Mouse (Mus musculus): ENCODE measurements around the gene Srcin1.
A peak's percentile ranks its signal among the peaks of the same experiment; 100 is the strongest.

Gene Srcin1

DNA sequence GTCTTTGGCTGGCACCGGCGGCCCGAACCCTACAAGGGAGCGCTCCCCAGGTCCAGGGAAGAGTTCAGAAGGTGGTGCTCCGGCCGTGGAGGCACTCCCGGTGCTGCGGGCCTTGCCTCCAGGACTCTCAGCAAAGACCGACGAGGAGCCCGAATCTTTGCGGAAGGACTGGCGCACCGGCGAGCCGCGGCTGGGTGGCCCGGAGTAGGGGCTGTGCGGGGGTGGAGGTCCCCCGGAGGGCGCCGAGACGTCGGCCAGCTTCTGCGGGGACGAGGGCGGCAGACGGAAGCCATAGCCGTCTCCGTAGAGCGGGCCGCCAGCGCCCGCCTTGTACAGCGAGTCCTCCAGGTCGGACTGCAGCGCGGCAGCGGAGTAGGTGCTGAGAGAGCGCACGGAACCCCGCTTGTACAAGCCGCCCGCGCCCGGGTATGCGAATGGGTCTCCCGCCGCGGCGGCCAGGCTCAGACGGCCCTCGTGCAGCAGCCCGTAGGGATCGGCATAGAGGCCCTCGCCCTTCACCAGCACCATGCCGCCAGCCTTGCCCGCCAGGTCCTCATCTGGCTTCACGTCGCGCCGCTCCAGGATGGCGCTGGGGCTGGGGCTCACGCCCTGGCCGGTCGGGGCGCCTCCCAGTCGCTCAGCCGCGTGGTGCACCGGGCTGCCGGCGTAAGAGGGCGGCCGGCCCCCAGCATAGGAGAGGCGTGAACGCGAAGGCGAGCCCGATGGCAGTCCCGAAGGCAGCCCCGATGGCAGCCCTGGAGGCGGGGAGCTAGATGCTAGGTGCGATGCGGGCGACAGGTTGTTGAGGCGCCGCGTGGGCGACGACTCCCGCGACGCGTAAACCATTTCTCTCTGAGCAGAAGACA lies 41.3 kb downstream of the Srcin1 start:
- no peak for DNase-seq (ENCODE audit: low spot score)

DNA sequence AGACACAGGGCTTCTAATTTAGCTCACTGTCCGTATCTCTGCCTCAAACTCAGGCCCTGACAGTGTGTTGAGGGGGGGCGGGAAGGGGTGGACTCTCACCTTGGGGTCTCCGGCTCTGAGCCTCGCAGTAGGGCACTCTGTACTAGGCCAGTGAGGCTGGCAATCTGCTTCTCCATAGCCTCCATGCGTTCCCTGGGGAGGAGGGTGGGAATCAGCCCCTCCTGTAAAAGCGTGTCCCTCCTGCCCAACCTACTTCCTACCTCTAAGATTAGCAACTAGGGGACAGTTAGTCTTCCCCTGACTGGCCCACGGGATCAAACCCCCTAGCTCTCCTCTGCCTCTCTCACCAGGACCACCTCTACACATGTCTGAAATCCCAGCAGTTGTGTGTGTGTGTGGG lies 42.3 kb downstream of the Srcin1 start:
- DNase-seq (ENCODE audit: low spot score), result no peak

DNA sequence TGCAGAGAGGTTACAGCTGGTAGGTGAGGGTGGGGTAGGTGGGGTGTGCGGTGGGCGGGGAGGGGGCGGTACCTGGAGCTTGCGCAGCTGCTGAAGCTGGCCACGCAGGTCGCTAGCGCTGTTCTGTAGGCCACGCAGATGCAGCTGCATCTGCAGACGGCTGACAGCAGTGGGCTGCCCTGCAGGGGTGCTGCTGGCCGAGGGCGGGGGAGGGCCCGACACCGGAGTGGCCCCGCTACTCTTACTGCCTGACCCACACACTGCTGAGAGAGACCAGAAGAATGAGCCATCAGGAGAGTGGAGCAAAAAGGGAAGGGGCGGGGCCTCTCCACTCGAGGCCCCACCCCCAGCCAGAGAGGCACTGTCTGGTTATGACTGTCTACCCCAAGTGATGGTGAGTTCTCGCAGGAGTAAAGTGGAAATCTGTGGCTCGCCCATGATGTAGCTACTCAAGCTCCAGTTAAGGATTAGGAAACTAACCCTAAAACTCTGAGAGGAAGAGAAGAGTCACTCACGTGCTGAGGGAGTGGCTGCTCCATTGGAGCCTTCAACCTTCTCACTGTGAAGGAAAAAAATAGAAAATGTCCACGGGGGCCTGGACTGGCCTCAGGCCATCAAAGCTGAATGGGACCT lies 42.9 kb downstream of the Srcin1 start:
- no peak for DNase-seq (ENCODE audit: low spot score)

DNA sequence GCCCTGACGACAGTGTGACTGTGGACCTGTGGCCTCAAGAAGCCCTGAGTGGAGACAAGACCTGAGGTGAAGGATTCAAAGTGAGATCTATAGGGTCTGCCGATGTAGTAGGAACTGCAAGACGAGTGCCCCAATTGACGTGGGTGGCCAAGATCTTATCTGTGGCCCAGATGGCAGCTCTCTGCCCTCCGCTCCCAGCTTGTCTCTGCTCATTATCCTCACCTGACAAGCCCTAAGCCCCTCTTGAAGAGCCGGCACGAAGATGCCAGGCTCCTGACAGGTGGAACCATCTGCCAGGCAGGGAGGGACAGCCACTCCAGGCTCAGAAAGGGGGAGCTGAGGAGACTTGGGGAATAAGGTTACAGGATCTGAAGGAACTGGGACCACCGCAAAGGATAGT lies 43.6 kb downstream of the Srcin1 start:
- DNase-seq (ENCODE audit: low spot score), result no peak

DNA sequence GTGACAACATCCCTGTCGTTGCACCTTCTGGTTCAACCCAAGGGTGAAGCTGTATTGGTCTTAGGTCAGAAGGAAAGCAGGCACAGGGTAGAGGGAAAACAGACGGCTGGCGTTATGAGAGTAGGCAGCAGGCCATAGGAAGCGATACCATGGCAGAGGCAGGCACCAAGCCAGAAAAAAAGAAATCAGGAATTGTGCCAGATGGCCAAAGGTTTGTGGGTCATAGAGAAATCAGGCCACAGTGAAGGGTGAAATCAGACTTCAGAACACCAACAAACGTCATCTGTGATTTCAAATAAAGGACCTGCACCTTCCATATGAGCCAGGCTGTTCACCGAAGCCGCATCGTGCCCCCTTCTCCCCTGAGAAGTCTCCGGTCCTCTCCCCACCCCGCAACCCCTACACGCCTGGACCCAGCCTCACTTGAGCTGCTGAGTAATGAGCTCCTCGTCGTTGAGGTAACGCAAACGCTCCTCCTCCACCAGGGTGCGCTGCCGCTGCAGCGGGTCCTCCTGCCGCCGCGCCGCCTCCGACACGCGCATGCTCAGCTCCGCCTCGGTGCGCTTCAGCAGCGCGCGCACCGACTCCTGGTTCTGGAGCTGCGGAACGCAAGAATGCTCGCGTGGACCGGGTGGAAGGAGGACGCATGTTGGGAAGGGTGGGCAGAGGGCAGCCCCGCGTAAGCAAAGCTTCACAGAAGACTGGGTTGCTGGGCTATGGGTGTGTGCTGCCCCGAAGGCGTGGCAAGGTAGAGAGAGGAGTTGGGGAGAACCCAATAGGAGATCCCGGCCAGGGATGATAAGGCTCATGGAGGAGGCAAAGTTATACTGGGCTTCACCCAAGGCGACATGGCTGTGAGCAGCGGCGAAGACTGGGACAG lies 44.4 kb downstream of the Srcin1 start:
- peak; percentile 66 for DNase-seq (ENCODE audit: low spot score)

DNA sequence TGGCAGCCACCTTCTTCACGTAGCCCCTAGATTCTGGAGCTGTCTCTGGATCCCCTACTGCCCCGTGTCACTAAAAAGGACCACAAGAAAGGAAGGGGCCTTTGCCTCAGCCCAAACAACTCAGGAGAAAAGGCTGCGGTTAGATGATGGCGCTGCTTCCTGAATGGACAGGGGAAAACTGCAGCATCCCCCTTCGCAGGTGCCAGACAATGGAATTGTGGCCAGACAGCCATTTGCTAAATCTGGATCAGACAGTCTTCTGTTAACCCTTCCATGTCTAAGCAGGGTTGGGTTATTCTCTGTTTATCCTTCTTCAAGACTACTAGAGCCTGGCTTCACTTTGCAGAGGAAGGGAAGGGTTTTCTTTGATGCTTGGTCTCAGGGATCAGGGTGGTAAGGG lies 45.0 kb downstream of the Srcin1 start:
- no peak for DNase-seq (ENCODE audit: low spot score)

DNA sequence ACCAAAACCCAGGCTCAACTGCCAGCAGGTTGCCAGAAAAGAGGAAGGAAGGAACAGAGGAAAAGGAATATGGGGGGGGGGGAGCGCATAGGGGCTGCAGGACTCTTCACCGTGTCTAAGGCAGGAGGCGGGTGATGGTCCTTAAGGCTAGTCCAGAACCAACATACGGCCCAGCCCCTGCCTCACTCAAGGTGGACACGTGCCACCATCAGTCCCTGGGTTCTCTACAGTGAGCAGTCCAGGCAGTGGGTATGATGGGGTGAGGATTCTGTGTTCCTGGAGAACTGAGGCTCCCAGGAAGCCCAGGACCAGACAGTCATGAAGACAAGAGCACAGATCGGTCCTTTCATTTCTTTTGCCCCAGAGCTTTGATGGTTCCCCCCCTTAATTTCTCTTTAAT lies 45.9 kb downstream of the Srcin1 start:
- no peak for DNase-seq (ENCODE audit: low spot score)

DNA sequence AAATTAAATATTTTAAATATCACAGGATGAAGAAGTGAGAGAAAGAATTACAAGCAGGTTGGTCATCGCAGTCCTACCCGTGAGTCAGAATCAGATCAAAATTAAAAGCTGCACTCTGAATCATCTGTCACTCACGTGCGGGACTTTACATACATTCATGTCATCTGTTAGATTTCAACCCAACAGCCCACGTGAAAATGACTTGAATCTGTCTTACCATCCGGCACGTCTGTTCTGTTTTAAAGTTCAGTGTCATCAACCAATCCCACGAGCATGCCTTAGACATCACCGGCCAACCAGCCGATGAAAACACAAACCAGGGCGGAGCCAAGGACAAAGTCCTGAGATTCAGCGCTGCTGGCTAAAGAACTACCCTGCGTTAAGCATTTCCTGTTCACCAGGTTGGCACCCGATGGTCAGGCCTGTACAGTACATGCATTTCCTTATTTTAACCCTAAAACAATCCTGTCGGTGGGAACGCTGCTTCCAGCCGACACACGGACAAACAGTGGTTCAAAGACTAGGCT lies 47.6 kb downstream of the Srcin1 start:
- DNase-seq (ENCODE audit: low spot score), result no peak

DNA sequence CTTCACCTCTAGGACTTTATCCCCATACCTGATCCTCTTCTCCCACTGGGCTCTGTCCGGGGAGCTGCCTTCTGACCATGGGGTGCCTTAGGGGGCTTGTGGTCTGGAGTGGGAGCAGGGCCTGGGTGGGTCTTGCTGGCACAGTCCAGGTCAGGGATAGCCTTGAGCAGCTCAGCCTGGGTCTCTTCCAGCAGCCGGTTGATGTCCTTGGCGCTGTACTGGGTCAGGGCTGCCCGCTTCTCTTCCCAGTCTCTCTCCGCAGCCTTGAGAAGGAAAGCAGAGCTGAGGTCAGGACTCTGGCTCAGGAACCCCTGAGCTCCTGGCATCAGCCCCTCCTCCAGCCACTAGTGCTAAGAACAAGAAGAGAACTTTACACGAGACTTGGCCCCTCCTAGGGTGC lies 50.7 kb downstream of the Srcin1 start:
- no peak for DNase-seq (ENCODE audit: low spot score)

DNA sequence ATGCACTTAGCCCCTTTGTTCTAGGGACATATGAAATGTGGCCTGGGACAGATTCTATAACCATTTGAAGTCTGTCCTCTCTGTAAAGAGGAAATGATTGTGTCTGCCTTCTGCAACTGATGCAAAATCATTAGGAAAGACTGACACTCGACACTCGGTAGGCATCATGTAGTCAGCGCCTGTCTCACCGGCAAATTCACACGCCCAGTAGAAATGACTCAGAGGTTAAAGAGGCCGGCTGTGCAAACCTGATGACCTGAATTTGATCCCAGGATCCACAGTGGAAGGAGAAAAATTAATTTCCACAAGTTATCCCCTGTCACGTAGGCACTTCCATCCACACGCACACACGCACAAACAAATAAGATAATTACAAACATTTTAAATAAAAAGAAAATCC lies 51.7 kb downstream of the Srcin1 start:
- DNase-seq (ENCODE audit: low spot score), result no peak

DNA sequence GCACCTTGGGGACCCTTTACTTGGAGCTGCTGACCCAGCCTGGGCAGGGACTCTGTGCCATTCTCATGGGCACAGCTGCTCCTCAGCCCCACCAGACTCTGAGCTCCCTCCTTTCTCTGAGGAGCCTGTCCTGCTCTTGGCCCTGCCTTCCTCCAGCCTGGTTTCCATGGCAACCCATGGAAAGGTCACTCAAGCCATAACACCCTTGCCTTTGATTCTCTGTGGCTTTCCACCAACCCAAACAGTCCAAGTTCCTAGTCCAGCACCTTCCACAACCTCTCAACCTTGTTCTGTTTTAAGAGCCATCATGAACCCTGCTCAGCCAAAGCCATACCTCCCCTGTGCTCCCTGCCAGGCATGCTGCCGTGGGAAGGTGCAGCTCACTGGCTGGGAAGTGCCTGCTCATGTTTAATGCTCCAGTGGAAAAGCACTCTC lies 52.1 kb downstream of the Srcin1 start:
- DNase-seq (ENCODE audit: low spot score), result peak; percentile 49

DNA sequence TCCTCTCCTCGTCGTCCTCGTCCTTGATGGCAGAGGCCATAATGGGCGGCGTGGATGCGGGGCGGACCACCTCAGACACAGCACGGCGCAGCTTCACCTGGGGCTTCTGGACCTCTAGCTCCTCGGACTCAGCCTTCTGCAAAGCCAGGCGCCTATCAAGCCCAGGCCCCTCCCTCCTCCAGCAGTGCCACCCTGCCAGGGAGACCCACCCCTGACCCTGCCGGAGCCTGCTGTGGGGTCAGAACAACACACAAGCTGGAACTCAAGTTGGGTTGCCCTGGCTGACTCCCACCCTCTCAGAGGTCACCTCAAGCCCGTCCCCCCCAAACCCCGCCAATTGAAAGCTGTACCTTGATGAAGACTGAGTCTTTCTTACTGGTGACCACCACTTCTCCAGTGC lies 52.9 kb downstream of the Srcin1 start:
- DNase-seq (ENCODE audit: low spot score), result no peak

DNA sequence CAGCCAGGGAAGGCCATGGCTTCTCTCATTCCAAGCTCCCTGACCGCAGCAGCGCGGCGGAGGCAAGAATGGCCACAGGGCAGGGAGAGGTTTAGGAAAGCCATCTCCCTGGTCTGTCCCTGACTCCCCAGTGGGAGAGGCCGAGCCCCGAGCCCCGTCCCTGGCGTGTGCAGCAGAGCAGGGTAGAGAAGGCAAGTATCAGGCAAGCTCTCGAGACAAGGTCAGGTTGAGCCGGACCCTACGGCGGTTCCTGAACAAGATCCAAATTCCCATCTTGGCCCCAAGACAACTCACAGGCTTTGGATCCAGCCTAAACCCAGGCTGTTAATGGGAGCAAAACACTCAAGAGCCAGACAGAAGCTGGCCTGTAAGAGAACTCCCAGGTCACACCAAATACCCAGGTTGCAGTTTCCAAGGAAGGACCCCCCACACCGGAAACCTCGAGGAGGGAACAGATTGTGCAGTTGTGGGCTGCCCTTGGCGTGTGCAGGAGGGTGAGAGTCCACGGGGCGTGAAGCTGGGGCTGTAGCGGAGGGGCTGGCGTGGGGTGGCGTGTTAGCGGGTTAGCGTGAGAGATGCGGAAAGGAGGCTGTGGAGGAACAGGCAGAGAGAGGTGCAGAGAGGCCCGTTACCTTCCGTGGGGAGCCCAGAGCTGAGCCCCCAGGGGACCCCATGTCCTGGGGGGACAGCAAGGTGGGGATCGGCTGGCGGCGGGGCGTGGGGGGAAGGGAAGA lies 54.1 kb downstream of the Srcin1 start:
- DNase-seq (ENCODE audit: low spot score), result no peak

DNA sequence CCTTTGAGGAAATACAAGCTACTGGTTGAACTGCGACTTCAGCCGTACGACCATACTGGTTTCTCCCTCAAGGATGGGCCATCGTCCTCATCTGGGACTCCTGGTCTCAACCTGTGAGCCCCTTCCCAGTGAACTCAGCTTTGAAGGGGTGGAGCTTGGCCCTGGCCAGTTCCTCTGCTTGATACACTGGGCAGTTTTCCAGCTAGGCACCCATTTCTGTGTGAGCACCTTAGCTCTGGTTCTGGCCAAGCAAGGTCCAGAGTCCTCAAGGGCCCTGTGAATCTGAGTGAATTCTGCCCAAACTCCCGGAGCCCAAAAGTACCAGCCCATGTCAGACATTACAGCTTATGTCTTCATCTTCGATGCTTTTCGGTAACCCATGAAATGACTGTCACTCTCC lies 55.4 kb downstream of the Srcin1 start:
- no peak for DNase-seq (ENCODE audit: low spot score)

DNA sequence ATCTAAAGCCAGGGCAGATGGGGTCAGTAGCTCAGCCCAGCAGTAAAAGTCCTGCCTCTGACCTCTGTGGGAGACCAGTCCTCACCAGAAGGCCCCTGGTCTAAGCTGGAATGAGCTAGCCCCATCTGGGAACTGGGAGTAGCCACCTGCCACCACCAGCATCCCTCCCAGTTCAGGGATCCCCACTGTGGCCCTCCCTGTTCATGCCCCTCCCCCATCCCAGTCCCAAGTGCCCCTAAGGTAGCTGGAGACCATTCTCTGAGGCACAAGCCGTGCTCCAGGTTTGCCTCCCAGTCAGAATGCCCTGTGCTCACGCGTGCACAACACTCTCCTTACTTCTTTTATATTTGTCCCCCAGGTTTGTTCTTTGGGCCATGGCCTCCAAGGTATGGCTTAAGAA lies 62.9 kb downstream of the Srcin1 start:
- DNase-seq (ENCODE audit: low spot score), result no peak

DNA sequence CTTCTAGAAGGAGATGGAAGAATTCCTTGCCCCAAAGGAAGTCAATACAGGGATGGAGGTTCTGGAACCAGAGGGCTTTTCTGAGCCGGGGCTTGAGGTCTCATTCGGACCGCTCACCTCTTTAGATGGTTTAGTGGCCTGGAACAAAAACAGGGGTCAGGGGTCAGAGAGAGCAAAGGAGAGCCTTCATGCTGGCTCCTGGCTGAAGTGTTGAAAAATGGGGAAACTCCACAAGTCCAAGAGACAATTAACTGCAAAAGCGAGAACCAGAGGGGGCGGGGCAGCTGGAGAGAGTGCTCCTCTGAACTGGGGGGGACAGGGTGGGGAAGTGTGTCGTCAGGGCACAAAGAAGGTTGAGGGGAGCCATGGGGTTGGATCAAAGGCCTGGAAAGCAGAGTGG lies 63.5 kb downstream of the Srcin1 start:
- no peak for DNase-seq (ENCODE audit: low spot score)

DNA sequence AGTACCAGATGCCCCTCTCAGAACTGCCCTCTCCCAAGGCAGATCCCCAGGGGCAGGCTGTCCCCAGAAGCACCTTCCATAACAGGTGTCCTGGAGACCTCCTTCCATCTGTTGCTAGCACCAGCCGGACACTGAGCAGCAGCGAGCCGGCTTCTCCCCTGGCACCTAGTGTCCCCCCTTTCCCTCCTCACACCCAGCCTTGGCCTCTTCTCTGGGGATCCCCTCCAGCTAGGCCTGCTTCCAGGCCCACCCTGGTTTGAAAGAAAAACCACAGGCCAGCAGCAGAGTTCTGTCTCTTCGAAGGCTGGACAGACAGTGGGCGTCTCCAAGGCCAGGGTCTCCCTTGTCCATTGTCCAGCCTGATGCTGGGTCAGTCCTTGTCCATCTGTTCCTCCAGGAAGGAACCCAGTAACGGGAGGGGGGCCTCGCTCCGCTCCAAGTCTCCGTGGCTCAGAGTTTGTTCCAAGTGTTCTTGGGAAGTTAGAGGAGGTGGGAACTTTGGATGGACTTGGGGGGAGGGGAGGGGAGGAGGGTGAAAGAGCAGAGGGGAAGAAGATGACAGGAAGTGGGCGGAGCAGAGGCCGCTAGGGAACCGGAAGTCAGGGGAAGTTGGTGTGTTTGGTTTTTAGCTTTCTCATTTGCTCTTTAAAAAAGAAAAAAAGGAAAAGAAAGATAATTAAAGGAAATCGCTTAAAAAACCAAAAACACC lies 64.2 kb downstream of the Srcin1 start:
- no peak for DNase-seq (ENCODE audit: low spot score)

DNA sequence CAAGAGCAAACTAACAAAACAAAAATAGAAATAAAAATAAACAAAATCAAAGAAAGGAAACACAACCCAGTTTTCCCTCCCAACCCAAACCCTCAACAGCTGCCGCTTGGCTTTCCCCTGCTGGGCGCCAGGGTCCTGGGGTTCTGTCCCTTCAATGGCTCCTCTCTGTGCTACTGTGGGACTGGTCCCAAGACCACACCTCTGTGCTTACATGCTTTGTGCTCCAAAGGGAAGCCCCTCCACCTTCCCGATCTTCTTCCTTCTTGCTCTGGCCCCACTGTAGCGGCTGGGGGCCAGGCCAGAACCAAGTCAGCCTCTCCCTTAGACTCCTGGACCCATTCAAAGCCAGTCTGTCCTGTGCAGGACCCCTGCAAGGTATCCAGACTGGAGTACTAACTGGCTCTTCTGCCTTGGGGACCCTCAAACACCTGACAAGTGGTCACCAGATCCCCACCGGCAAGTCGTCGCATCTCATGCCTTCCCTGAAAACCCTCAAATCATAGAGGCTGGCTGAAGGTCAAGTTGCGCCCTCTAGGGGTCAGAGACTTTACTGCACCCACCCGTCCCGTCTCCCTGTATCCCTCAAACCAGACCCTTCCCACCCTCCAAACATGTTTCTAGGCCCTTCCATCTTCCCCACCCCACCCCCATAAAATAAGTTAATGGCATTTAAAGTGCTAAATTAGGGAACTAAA lies 64.9 kb downstream of the Srcin1 start:
- peak; percentile 43 for DNase-seq (ENCODE audit: low spot score)

DNA sequence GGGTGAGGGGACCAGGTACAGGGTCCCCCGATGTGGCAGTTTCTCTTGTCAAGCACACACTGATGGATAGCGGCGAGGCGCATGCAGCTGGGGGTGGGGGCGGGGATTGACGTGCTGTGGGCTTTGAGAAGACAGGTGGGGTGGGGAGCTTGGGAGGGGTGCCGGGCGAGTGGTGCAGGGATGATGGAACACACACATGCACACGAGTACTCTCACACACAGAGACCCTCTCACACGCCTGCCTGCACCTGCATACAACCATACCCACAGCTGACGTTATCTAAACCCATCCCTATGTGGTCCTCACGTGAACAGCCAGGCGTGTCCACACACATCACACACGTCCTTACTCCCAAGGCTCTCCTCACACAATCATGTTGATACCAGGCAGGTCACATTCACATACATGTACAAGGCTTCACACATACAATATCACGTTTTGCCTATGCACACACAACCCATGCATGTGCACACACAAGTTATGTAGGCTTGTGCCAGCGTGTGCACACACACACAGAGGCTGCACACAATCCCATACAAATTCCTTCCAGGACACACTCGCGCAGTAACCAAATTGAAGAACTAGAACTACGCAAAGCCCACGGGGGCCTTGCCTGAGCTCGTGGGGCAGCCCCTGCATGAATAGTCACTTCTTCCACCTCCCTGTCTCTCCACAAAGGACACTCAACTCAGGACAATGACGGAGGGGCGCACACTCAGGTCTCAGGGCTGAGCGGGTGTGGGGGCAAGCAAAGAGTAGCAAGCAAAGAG lies 66.1 kb downstream of the Srcin1 start:
- no peak for DNase-seq (ENCODE audit: low spot score)

DNA sequence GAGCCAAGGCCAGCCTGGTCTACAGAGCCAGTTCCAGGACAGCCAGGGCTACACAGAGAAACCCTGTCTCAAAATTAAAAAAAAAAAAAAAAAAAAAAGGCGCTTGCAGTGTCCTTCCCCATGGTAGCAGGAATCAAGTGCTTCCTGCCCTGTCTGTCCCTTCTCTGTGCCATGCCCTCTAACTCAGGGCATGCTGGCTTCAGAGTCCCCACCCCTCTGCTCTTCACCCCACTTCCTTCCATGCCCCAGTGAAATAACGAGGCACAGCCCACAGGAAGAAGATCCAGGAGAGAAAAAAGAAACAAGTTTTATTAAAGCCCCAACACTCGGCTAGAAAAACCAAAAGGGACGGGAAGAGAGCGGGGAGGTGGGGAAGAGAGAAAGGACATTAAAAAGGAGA lies 66.9 kb downstream of the Srcin1 start:
- DNase-seq (ENCODE audit: low spot score), result no peak
